Mouse (Mus musculus) thymus, postnatal 36 days (tissue): ENCODE results near the gene Gfpt1.
A peak's percentile ranks its signal among the peaks of the same experiment; 100 is the strongest.
"Not testable (repeated sequence)": the region's sequence is repeated elsewhere in the genome, so short reads cannot be mapped to it uniquely, and the experiment has no call there.

Experiments
- DNase-seq, 2 experiments: peaks; one replicate each; pipeline ENCODE4 v3.0.0; 2022; ENCODE audit warnings: mixed read lengths in 2 of 2

Gene Gfpt1

GRCm38 (mm10) chr6:87043131-87043516 lies 478 bp downstream of the Gfpt1 start:
- DNase-seq = no peak

DNA sequence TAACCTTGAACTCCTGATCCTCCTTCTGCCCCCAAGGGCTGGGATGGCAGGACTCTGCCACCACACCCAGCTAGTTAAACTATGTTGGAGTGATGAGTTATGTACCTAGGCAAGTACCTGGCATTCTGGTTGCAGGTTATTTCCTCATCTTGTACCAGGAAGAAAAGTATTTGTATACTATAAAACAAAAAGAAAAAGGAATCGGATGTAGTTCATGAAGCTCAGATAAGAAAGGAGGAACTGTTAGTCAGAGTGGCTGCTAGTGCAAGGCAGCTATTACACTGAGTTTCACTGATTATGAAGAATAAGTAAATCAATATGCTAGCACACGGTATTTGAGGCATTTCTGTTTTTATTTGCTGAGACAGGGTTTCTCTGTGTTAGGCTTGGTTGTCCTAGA lies 2.2 kb downstream of the Gfpt1 start:
- DNase-seq = no peak

DNA sequence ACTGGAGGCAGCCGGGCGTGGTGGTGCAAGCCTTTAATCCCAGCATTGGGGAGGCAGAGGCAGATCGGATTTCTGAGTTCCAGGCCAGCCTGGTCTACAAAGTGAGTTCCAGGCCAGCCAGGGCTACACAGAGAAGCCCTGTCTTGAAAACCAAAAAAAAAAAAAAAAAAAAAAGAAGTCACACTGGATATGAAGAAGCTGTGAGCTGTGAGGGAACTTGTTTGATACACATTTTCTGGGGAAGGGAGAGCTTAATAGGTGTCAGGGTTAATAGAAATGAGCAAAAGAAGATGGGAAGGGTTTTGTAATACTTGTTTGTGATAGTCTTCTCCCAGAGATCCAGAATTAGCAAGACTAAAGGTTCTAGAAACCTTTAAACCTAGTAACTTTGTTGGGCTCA lies 2.9 kb downstream of the Gfpt1 start:
- DNase-seq = no peak

DNA sequence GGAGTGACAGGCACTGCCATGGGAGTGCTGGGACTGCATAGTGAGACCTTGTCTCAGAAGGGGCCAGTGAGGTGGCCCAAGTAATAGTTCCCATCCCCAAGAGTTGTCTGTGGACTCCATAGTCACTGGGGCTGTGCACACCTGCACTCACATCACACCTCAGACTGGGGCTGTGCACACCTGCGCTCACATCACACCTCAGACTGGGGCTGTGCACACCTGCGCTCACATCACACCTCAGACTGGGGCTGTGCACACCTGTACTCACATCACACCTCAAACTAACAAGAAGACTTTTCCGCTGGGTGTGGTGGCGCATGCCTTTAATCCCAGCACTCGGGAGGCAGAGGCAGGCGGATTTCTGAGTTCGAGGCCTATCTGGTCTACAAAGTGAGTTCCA lies 6.1 kb downstream of the Gfpt1 start:
- DNase-seq = not testable (repeated sequence)

- no peak for DNase-seq
Measured at GRCm38 (mm10) chr6:87051886-87052425, 9.3 kb downstream of the Gfpt1 start.

DNA sequence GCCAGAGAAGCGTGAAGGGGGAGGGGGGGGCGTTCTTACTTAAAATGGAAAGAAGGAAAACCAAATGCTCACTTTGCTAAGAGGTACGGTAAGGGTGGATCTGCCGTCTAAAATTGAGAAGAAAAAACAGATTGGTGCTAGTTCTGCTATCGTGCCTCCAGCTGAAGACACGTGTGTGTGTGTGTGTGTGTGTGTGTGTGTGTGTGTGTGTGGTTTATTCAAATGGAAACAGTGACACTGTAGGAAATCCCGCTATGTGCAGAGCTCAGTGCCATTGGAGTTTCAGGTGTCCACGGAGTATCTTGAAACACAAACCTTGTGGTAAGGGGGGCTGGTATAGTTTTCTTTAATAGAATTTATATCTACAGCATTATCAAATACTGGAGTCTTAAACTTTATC lies 11.5 kb downstream of the Gfpt1 start:
- no peak for DNase-seq

- no peak for DNase-seq
Measured at GRCm38 (mm10) chr6:87059754-87060153, 17.1 kb downstream of the Gfpt1 start.

DNA sequence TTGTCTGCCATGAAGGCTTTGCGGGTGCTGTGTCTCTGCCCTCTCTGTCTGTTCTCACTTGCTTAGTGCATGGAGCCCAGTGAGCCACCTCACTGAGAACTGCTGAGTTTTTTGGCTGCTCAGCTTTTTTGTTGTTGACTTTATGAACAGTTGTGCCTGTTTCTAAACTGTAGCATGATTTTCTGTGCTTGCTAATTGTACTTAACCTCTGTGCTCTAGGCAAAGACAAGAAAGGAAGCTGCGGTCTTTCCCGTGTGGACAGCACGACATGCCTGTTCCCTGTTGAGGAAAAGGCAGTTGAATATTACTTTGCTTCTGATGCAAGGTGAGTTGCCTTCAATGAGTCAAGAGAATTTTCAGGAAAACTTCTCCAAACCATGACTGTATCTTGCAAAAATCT lies 20.9 kb downstream of the Gfpt1 start:
- no peak for DNase-seq

DNA sequence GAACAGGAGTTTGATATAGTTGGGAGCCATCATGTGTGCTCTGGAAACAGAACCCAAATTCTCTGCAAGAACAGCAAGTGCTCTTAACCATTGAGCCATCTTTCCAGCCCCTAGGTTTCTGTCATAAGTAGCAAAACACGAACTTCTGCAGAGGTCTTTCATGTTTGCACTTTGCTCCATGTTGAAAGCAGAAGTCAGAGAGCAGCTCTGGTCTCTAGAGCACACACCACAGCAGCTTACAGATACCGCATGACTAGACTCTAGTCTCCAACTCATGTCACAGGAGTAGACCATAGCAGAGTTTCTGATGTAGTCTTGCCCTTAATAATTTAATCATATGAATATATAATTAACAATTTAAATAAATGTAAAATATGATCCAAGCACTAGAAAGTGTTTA lies 25.6 kb downstream of the Gfpt1 start:
- no peak for DNase-seq

- no peak for DNase-seq
Measured at GRCm38 (mm10) chr6:87069195-87069900, 26.7 kb downstream of the Gfpt1 start.

GRCm38 (mm10) chr6:87070641-87071040 lies 28.0 kb downstream of the Gfpt1 start:
- DNase-seq = no peak

- no peak for DNase-seq
Measured at GRCm38 (mm10) chr6:87072759-87073158, 30.1 kb downstream of the Gfpt1 start.

DNA sequence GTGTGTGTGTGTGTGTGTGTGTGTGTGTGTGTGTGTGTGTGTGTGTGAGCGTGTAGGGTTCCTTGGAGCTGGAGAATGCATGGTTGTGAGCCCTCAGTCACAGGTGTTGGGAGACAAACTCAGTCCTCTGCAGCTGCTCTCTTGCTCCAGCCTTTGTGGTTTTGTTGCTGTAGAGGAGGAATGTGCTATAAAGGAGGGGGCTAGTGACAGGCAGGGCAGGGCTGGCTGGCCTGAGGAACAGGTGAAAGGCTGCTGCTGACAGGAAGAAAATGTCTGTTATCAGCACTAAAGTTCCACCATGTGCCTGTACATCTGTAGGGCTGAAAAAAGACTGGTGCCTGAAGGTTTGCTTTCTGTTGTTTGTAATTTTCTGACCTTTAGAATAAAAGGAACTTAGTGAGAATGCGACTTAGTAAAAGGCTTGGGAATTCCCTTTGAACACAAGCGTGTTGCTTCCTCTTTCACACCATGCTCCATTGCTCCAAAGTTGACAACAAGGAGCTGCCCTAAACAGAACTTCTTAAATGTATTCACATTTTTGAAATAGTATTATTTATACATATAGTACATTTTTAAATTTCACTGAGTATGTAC lies 32.5 kb downstream of the Gfpt1 start:
- peak; percentile 47 to 74 for DNase-seq

GRCm38 (mm10) chr6:87079457-87079856 lies 36.8 kb downstream of the Gfpt1 start:
- no peak for DNase-seq

DNA sequence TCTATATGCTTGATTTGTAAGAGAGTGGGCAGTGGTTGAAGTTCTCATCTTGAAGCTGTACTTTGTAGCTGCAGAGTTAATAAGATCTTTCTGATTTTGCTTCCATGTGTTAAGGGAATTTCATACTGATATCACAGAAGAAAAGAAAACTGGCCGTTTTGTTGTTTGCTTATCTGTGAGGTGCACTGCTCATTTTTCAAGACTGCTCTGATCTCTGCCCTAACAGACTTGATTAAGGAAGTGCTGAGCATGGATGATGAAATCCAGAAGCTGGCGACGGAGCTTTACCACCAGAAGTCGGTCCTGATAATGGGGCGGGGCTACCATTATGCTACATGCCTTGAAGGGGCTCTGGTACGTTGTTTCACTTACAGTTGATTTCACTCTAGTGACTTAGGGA lies 42.4 kb downstream of the Gfpt1 start:
- no peak for DNase-seq

DNA sequence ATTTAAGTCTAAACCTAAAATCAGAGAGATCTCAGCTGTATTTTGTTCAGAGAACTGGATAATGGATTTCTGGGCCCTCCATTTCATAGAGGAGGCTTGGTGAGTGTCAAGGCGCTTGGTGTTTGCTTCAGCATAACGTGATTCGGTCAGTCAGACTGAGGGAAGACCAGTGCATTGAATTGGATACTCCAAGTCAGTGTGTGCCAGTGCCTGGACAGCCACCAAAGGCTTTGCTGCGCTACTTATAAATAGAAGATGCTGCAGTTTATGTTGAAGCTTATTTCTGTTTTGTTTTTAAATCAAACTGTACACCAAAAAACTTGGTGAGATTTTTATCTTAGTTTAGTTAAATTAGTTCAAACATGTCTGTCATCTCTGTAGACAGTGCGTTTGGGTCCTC lies 45.7 kb downstream of the Gfpt1 start:
- DNase-seq = no peak

DNA sequence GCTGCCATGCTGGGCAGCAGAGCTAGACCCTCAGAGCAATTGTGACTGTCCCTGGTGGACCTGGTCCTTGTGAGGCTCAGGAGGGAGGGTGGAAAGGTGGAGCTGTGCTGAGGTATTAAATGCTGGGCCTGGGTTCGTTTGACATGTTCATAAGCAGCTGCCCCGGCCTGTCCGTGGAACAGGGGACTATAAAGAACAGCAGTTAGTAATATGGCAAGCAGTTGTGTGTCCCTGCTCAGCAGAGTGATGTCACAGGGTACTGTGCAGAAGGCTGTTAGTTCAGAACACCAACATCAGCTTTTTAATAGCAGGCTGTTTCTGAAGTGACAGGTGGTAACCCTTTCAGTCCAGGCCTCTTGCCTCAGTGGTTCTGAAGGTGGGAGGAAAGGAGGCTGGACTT lies 48.2 kb downstream of the Gfpt1 start:
- no peak for DNase-seq

DNA sequence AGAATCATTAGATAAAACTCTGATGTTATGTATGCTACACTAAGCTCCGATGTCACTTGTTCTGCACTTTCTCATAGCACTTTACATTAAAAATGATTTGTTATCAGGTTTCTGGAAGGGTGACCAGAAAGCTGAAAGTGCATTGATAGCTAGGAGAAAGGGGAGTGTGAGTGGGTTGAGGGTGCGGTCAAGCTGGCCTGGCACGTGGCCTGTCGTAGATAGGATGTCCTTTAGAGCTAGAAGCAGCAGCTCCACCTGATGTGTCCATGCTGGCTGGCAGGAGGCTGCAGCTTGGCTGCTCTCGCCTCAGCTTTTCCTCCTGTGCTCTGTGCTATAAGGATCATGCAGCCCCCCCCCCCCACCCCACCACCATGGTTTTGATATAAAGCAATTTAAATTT lies 49.8 kb downstream of the Gfpt1 start:
- DNase-seq = no peak

- not testable (repeated sequence) for DNase-seq
Measured at GRCm38 (mm10) chr6:87093631-87094030, 51.0 kb downstream of the Gfpt1 start.

GRCm38 (mm10) chr6:87099261-87099660 lies 56.6 kb downstream of the Gfpt1 start:
- DNase-seq = no peak

DNA sequence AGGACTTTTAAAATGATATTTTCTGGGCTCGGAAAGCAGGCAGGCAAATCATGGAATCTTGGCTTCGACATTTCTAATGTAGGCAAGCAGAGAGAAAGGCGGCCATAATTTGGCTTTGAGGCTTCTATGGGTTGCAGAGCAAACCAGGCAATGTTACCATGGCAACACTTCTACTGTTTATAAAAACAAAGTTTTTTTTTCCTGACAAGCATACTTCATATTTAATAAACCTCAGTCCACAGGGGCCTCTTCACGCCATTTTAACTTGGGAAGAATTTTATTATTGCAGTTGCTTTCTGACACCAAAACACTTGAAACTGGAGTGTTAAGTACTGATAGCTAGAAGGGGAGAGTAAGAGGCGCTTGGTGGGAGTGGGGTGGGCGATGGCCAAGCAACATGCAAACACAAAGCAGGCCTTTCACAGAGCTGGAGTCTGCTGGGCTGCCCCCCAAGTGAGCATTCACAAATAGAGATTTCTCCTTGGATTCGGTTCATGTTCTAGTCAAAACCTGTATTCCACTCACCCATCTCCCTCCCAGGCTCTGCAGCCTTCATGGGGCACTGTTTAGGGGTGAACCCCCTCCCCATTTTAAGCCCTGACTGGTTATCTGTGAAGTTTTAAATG lies 57.1 kb downstream of the Gfpt1 start:
- DNase-seq = no peak

- no peak for DNase-seq
Measured at GRCm38 (mm10) chr6:87100297-87101020, 57.8 kb downstream of the Gfpt1 start.

DNA sequence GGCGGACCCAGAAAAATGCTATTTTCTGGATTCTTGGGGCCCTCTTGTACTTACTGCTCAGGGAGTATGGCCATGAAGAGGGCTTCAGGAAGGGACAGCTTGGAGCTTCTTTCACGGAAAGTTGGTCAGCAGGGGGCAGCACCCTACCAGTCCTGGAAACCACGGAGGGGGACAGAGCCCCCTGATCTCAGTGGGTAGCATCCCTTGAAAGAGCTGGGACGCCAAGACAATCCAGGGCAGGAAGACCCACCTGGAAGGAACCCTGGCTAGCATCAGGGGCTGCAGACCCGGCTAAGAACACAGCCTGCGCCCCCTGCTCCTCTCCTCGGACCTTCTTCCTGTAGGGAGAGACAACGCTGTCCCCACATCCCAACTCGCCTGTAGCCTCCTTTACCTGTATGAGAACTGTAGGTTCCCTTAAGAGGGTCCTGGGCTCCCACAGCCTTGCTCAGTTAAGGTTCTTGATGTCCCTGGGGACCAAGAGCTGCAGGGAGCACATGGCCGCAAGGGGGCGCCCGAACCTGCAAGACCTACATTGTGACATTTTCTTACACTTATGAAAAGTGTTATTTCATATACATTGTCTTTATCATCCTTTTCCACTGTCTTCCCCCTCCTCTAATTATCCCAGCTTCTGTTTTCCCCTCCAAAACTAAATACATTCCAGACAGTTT lies 58.8 kb downstream of the Gfpt1 start:
- DNase-seq = peak; percentile 85 to 89
